Mouse (Mus musculus): ENCODE results near the gene 4930467E23Rik.
"Not testable (repeated sequence)": the region's sequence is repeated elsewhere in the genome, so short reads cannot be mapped to it uniquely, and the experiment has no call there.

DNA sequence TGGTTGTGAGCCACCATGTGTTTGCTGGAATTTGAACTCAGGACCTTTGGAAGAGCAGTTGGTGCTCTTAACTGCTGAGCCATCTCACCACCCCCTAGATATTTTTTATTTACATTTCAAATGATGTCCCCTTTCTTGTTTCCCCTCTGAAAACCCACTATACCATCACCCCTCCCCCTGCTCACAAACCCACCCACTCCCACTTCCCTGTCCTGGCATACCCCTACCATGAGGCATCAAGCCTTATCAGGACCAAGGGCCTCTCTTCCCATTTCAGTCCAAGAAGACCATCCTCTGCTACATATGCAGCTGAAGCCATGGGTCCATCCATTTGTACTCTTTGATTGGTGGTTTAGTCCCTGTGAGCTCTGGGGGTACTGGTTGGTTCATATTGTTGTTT is 36.2 kb downstream of the 4930467E23Rik start:
- TF ChIP-seq POLR2A, CTCF (IDR thresholded peaks at IDR 0.05; ENCODE audit: insufficient read depth, low read depth, low read length): not testable (repeated sequence)

All from olfactory bulb, adult 2 months (tissue).